19 mouse cellular contexts compared by ENCODE assay signal in the genomic region with DNA sequence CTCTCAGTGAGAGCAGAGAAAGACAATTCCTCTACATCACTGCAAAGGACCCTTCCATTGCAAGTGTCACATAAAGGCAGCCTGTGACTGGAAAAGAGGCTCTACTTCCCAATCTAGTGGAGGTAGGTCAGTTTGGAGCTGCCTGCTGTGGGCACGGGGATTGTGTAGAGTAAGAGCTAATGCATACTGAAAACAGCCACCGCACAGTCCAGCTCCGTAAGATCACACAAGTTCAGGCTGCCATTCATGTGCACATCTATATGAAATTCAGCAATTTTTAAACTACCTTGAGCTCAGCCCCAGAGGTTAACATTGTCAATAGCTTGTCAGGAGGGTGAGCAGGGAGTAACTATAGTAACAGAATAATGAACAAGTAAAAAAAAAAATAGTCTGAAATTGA.
"Had no signal": no experiment of that assay in that cellular context is flagged by ENCODE, and none has a peak within 500 bp of the region (broad histone marks: within the 10 kb centered on the region; RNA-seq: fewer than 3 reads in every experiment).

No protein-coding gene starts in this region.

- H3K4me1 ChIP-seq: kidney, embryonic 15.5 days; liver, embryonic 13.5 days; neural tube, embryonic 12.5 days; neural tube, embryonic 15.5 days had no signal

- H3K4me2 ChIP-seq: kidney, embryonic 15.5 days; liver, embryonic 13.5 days; midbrain, embryonic 11.5 days; neural tube, embryonic 12.5 days; neural tube, embryonic 15.5 days had no signal

- H3K9ac ChIP-seq: kidney, embryonic 15.5 days; liver, embryonic 13.5 days; neural tube, embryonic 12.5 days; neural tube, embryonic 15.5 days had no signal

- DNase-seq: kidney, postnatal 10 days; kidney, postnatal 36 days; layer of hippocampus, postnatal 36 days; liver, embryonic 13.5 days; lung, adult 2 months; lung, postnatal 14 days; lung, postnatal 4 days; right cerebral cortex, adult 18-20 months; right cerebral cortex, postnatal 14 days; right cerebral cortex, postnatal 4 days; thymus, adult 2 months; thymus, postnatal 14 days; thymus, postnatal 4 days had no signal

- H3K9me3 ChIP-seq: kidney, embryonic 15.5 days; liver, embryonic 13.5 days; neural tube, embryonic 12.5 days; neural tube, embryonic 15.5 days had no signal

- H3K36me3 ChIP-seq: kidney, embryonic 15.5 days; liver, embryonic 13.5 days; neural tube, embryonic 12.5 days; neural tube, embryonic 15.5 days had no signal

- H3K27ac ChIP-seq: kidney, embryonic 15.5 days; liver, embryonic 13.5 days; neural tube, embryonic 12.5 days; neural tube, embryonic 15.5 days; stomach, postnatal 0 days had no signal

- H3K27me3 ChIP-seq: kidney, embryonic 15.5 days; liver, embryonic 13.5 days; neural tube, embryonic 12.5 days; neural tube, embryonic 15.5 days had no signal

- H3K4me3 ChIP-seq: kidney, embryonic 15.5 days; left cerebral cortex, adult 2 months; liver, embryonic 13.5 days; neural tube, embryonic 12.5 days; neural tube, embryonic 15.5 days had no signal
